Mouse (Mus musculus): ENCODE measurements at regions not wholly inside any gene's neighbourhood (a gene's known extent, or its start where the extent isn't known, plus 50 kb on each side); places are given as distances from the start of the nearest gene placed in this dataset.

- no peak for DNase-seq
These were observed 2914.2 kb upstream of the Gm6569 start for GRCm38 (mm10) chr15:70920138-70920537.

DNA sequence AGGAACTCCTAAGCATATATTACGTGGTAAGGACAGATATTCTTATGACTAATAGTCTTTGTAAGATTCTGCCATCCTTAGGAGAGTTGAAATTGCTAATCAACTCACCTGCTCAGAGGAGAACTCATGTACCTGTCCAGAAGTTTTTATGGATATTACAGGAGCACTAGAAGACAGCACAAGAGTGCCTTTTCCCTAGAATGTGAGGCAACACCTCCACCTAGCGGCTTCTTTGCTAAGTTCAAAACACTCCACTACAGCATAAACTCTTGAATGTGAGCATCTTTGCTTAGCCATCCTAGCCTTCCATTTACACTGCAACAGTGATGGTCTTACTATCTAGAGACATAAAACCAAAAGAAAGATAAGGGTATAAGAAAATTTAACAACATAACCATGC is 2913.5 kb upstream of the Gm6569 start:
- DNase-seq = peak in 1 of 2 experiments; percentile 1

Data from spleen, adult 18-20 months (tissue).